Mouse (Mus musculus): ENCODE measurements at regions not wholly inside any gene's neighbourhood (a gene's known extent, or its start where the extent isn't known, plus 50 kb on each side); places are given as distances from the start of the nearest gene placed in this dataset.

GRCm38 (mm10) chr6:51658360-51658759 is 134.7 kb downstream of the Snx10 start:
- no peak for TF ChIP-seq MAZ (IDR thresholded peaks at IDR 0.05; ENCODE audit: low read depth, low read length)
- no peak for TF ChIP-seq POLR2A (IDR thresholded peaks at IDR 0.05; ENCODE audit: control insufficient read depth in 1 of 2, insufficient read depth in 1 of 2, low read depth in 1 of 2, low read length in 2 of 2, poor library complexity in 1 of 2)
- no peak for TF ChIP-seq RCOR1 (IDR thresholded peaks at IDR 0.05; ENCODE audit: low read depth, low read length)
- no peak for TF ChIP-seq KAT2A (conservative IDR thresholded peaks at IDR 0.05; ENCODE audit: low read depth, low read length)
